In the genomic region with DNA sequence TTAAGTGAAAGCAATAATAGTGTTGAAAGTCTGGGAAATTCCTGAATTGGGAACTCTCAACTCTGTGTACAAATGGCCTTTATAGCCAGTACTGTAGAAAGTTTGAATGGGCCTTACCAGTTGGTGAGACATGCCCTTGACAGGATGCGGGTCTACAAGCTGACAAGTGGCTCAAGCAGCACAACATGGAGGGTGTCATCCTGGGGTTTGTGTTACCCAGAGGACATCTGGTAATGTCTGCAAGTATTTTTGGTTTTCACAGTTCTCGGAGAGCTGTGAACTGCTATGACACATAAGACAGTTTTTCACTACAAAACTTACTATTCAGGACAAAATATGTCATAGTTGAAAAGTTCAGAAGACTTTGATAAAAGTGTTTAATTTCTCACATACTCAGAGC, we compare ENCODE assay signal across 23 mouse cellular contexts.
DNase-seq lines count a peak whose midpoint lies in the region; ATAC-seq and TF ChIP-seq lines count a peak whose summit lies in the region.
"Had no signal": no experiment of that assay in that cellular context is flagged by ENCODE, and none has a peak within 500 bp of the region (broad histone marks: within the 10 kb centered on the region; RNA-seq: fewer than 3 reads in every experiment).

No protein-coding gene starts in this region.

- no peak overlapping the region for H3K4me2 ChIP-seq in forebrain, postnatal 0 days (ENCODE audit: low read depth)
- no peak overlapping the region for H3K4me2 ChIP-seq in forebrain, embryonic 13.5 days
- H3K4me2 ChIP-seq in CH12.LX (ENCODE audit: insufficient read depth, low read depth, poor library complexity, severe bottlenecking), result no peak overlapping the region
- no peak overlapping the region for H3K4me2 ChIP-seq in midbrain, embryonic 14.5 days (ENCODE audit: low read length)

- 85% methylated on average over 2 of the region's 2 CpGs for WGBS in forebrain, postnatal 0 days
- 90% methylated on average over 2 of the region's 2 CpGs for WGBS in forebrain, embryonic 13.5 days
- WGBS in midbrain, embryonic 14.5 days, result 93% methylated on average over 2 of the region's 2 CpGs

- H3K4me1 ChIP-seq in forebrain, postnatal 0 days (ENCODE audit: insufficient read depth), result no peaks in the 10 kb centered on the region
- H3K4me1 ChIP-seq in forebrain, embryonic 13.5 days, result no peaks in the 10 kb centered on the region
- peaks cover 15 to 31% of the 10 kb centered on the region in 2 experiments for H3K4me1 ChIP-seq in CH12.LX (ENCODE audit: control insufficient read depth in 1 of 2, insufficient read depth in 2 of 2)
- no peaks in the 10 kb centered on the region for H3K4me1 ChIP-seq in midbrain, embryonic 14.5 days (ENCODE audit: control insufficient read depth, insufficient read depth, low read length)

- no peaks in the 10 kb centered on the region for H3K36me3 ChIP-seq in forebrain, postnatal 0 days (ENCODE audit: insufficient read depth)
- no peaks in the 10 kb centered on the region for H3K36me3 ChIP-seq in forebrain, embryonic 13.5 days (ENCODE audit: poor library complexity, severe bottlenecking)
- H3K36me3 ChIP-seq in CH12.LX (replicated peaks in 1 of 2; ENCODE audit: control insufficient read depth in 1 of 2, insufficient read depth in 1 of 2, low read length in 1 of 2), result no peaks in the 10 kb centered on the region
- no peaks in the 10 kb centered on the region for H3K36me3 ChIP-seq in midbrain, embryonic 14.5 days (ENCODE audit: control insufficient read depth, insufficient read depth, low read length)
- H3K36me3 ChIP-seq: G1E had no signal

- no peak for TF ChIP-seq CTCF in forebrain, postnatal 0 days (IDR thresholded peaks at IDR 0.05; ENCODE audit: low read depth)
- no peak for TF ChIP-seq CTCF in CH12.LX (conservative IDR thresholded peaks at IDR 0.05 in 1 of 2, IDR thresholded peaks at IDR 0.05 in 1 of 2; ENCODE audit: low read depth in 2 of 2, low read length in 2 of 2)

- no peak overlapping the region for H3K4me3 ChIP-seq in forebrain, postnatal 0 days (ENCODE audit: low read depth, low read length)
- H3K4me3 ChIP-seq in forebrain, embryonic 13.5 days, result no peak overlapping the region
- H3K4me3 ChIP-seq in CH12.LX (replicated peaks in 1 of 3; ENCODE audit: low read depth in 2 of 3, low read length in 2 of 3, poor library complexity in 1 of 3), result no peak overlapping the region
- no peak overlapping the region for H3K4me3 ChIP-seq in midbrain, embryonic 14.5 days (replicated peaks; ENCODE audit: low read depth, low read length)

- TF ChIP-seq EP300 in CH12.LX (IDR thresholded peaks at IDR 0.05; ENCODE audit: low read length), result peak; percentile 23; the same call in 1 of the 2 replicates

- TF ChIP-seq POLR2A in CH12.LX (IDR thresholded peaks at IDR 0.05; ENCODE audit: low read depth, low read length), result no peak

- DNase-seq in forebrain, postnatal 0 days, result no peak
- no peak for DNase-seq in CH12.LX (ENCODE audit: extremely low read depth)
- peak; percentile 6 for DNase-seq in brain, adult 2 months (ENCODE audit: low read depth, low spot score)
- DNase-seq in natural killer cell, adult 2 months (ENCODE audit: low spot score in 2 of 2), result peak; percentile 32 to 59
- no peak for DNase-seq in urinary bladder, postnatal 10 days (ENCODE audit: low spot score)
- DNase-seq in midbrain, embryonic 14.5 days, result no peak
- DNase-seq in heart, postnatal 4 days, result no peak
- DNase-seq: adrenal gland, adult 2 months; adrenal gland, adult 8-10 months; adrenal gland, postnatal 10 days; adrenal gland, postnatal 14 days; adrenal gland, postnatal 25 days; adrenal gland, postnatal 36 days; B cell, adult 2 months; cerebellum, adult 11 months; cerebellum, adult 11-12 months; cerebellum, adult 18-20 months; cerebellum, adult 2 months had no signal

- in situ Hi-C loops in CH12.LX (cut with MboI; ENCODE audit: low pct_ligation_motif_present, low pct_unique_long_range_greater_than_20kb, low sequenced_read_pairs), result loop anchor here (10.0 kb wide), 1 partner anchor 96 kb away; no protein-coding TSS in a partner anchor

- H3K27me3 ChIP-seq in forebrain, postnatal 0 days (ENCODE audit: insufficient read depth, low read length), result no peaks in the 10 kb centered on the region
- no peaks in the 10 kb centered on the region for H3K27me3 ChIP-seq in forebrain, embryonic 13.5 days
- H3K27me3 ChIP-seq in CH12.LX (replicated peaks), result no peaks in the 10 kb centered on the region
- H3K27me3 ChIP-seq in midbrain, embryonic 14.5 days (ENCODE audit: control insufficient read depth, insufficient read depth, low read length), result no peaks in the 10 kb centered on the region
- H3K27me3 ChIP-seq: Patski had no signal

- ATAC-seq in forebrain, postnatal 0 days, result peak; percentile 86
- ATAC-seq in forebrain, embryonic 13.5 days, result no peak
- ATAC-seq in midbrain, embryonic 14.5 days (ENCODE audit: low FRiP score, low TSS enrichment), result no peak
- ATAC-seq: activated CD4-positive, CD25-positive, alpha-beta regulatory T cell, adult 4 months; CD4-positive, CD25-positive, alpha-beta regulatory T cell, adult 4 months; Patski had no signal

- H3K9ac ChIP-seq in forebrain, postnatal 0 days, result no peak overlapping the region
- no peak overlapping the region for H3K9ac ChIP-seq in forebrain, embryonic 13.5 days
- H3K9ac ChIP-seq in CH12.LX (ENCODE audit: insufficient read depth, low read depth), result no peak overlapping the region
- H3K9ac ChIP-seq in midbrain, embryonic 14.5 days (replicated peaks; ENCODE audit: low read length), result no peak overlapping the region

- no peaks in the 10 kb centered on the region for H3K79me2 ChIP-seq in CH12.LX (replicated peaks; ENCODE audit: control insufficient read depth, extremely low read depth, insufficient read depth, poor library complexity, severe bottlenecking)

- no peaks in the 10 kb centered on the region for H3K9me3 ChIP-seq in forebrain, postnatal 0 days (ENCODE audit: low read length)
- no peaks in the 10 kb centered on the region for H3K9me3 ChIP-seq in forebrain, embryonic 13.5 days (replicated peaks)
- no peaks in the 10 kb centered on the region for H3K9me3 ChIP-seq in CH12.LX (replicated peaks; ENCODE audit: low read length)
- no peaks in the 10 kb centered on the region for H3K9me3 ChIP-seq in midbrain, embryonic 14.5 days (ENCODE audit: control insufficient read depth, low read length)
- H3K9me3 ChIP-seq: G1E had no signal

- no peak for TF ChIP-seq RAD21 in CH12.LX (IDR thresholded peaks at IDR 0.05; ENCODE audit: low read depth, low read length)

- H3K27ac ChIP-seq in forebrain, postnatal 0 days (ENCODE audit: low read depth, low read length), result no peak overlapping the region
- no peak overlapping the region for H3K27ac ChIP-seq in forebrain, embryonic 13.5 days
- H3K27ac ChIP-seq in CH12.LX (ENCODE audit: insufficient read depth, low read depth), result no peak overlapping the region
- no peak overlapping the region for H3K27ac ChIP-seq in midbrain, embryonic 14.5 days (replicated peaks; ENCODE audit: low read depth, low read length)

- dilution Hi-C loops in CH12.LX (cut with MboI; ENCODE audit: extremely low pct_ligation_motif_present, extremely low pct_unique_long_range_greater_than_20kb, low sequenced_read_pairs), result no loop called here

TF ChIP-seq in CH12.LX, 34 proteins besides CTCF, POLR2A, EP300 and RAD21:
- TF ChIP-seq ETS1 (conservative IDR thresholded peaks at IDR 0.05; ENCODE audit: low read depth, low read length), result no peak
- TF ChIP-seq E2F4 (IDR thresholded peaks at IDR 0.05; ENCODE audit: insufficient replicate concordance, low read depth, low read length), result no peak
- no peak for TF ChIP-seq KAT2A (IDR thresholded peaks at IDR 0.05; ENCODE audit: insufficient replicate concordance, low read length)
- TF ChIP-seq NELFE (IDR thresholded peaks at IDR 0.05; ENCODE audit: low read depth, low read length), result no peak
- no peak for TF ChIP-seq TBP (conservative IDR thresholded peaks at IDR 0.05; ENCODE audit: low read depth, low read length)
- TF ChIP-seq ZMIZ1 (IDR thresholded peaks at IDR 0.05; ENCODE audit: low read depth, low read length), result no peak
- TF ChIP-seq MYC (IDR thresholded peaks at IDR 0.05; ENCODE audit: low read depth, low read length), result no peak
- no peak for TF ChIP-seq ZC3H11A (IDR thresholded peaks at IDR 0.05; ENCODE audit: low read depth, low read length)
- TF ChIP-seq USF2 (conservative IDR thresholded peaks at IDR 0.05; ENCODE audit: low read depth, low read length), result no peak
- no peak for TF ChIP-seq POLR2AphosphoS2 (IDR thresholded peaks at IDR 0.05; ENCODE audit: low read depth, low read length)
- TF ChIP-seq MXI1 (IDR thresholded peaks at IDR 0.05; ENCODE audit: low read depth, low read length), result no peak
- TF ChIP-seq SIN3A (IDR thresholded peaks at IDR 0.05; ENCODE audit: low read length), result no peak

Comparison
In these comparisons a context has a peak if more than half of its experiments do, and no peak if none do; other contexts are left out.
1. DNase-seq: peak in brain, adult 2 months (single experiment) and natural killer cell, adult 2 months (2 of 2); none in forebrain, postnatal 0 days (single experiment), CH12.LX (single experiment), urinary bladder, postnatal 10 days (single experiment), midbrain, embryonic 14.5 days (single experiment) and heart, postnatal 4 days (single experiment).